Mouse (Mus musculus): ENCODE results near the gene Hist1h3i.
"Not testable (repeated sequence)": the region's sequence is repeated elsewhere in the genome, so short reads cannot be mapped to it uniquely, and the experiment has no call there.

Gene Hist1h3i

GRCm38 (mm10) chr13:21783255-21783617 lies at the start of gene Hist1h3i:
Hist1h3i (minus strand) TSS chr13:21783370.
- DNase-seq, result peak; percentile 59 to 60

GRCm38 (mm10) chr13:21831418-21832394 lies 48.5 kb upstream of the Hist1h3i start, which contains the start of gene Hist1h4n:
Hist1h4n (minus strand) TSS chr13:21832196.
- peak; percentile 35 to 41 for DNase-seq

DNA sequence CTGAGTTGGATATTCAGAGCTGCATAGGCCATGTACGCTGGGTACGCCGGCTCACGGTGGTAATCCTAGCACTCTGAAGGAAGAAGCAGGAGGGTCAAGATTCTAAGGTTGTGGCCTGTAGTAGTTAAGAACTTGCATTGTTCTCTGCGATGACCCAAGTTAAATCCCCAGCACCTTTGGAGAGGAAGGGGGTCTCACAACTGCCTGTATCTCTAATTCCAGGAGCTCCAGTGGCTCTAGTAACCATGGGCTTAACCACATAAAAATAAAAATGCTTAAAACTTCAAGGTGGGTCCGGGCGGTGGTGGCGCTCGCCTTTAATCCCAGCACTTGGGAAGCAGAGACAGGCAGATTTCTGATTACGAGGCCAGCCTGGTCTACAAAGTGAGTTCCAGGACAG lies 47.2 kb upstream of the Hist1h3i start:
- DNase-seq, result no peak

DNA sequence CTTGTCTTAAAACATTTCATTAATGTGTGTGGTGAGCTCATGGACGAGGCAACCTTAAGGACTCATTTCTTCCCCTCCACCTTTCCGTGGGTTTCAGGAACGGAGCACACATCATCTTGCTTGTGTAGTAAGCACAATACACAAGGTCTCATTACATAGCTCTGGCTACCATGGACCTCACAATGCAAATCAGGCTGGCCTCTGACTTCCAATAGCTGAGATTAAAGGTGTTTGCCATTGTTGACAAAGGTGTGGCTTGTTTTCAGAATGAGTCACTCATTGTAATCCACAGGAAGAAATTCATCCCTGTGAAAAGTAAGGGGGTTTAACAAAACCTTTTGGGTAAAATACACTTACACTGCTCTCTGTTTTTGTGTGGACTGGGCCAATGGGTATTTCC lies 45.3 kb upstream of the Hist1h3i start:
- no peak for DNase-seq

DNA sequence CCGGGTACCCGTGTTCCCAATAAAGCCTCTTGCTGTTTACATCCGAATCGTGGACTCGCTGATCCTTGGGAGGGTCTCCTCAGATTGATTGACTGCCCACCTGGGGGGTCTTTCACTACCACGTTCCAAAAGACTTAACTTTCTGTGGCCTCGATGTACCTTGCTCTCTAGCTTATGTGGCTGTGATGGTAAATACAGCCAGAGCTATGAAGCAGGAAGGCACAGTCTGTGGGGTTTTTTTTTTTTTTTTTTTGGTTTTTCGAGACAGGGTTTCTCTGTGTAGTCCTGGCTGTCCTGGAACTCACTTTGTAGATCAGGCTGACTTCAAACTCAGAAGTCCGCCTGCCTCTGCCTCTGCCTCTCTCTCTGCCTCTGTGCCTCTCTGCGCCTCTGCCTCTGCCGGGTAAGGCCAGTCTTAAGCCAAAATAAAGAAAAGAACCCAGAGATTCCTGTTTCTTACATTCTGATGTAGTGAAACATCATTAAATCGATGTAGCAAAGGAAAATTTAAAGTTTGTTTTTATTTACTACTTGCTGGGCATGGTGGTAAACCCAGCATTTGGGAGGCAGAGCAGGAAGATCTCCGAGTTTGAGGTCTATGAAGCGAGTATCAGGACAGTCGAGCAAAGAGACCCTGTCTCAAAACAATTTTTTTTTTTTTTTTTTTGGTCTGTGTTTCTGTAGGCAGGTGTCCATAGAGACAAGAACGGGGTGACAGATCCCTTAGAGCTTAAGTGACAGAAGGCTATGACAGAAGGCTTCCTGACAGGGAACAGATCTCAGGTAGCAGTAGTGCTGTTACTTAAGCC lies 37.1 kb upstream of the Hist1h3i start:
- not testable (repeated sequence) for DNase-seq

GRCm38 (mm10) chr13:21812092-21812491 lies 28.9 kb upstream of the Hist1h3i start:
- DNase-seq, result not testable (repeated sequence)

DNA sequence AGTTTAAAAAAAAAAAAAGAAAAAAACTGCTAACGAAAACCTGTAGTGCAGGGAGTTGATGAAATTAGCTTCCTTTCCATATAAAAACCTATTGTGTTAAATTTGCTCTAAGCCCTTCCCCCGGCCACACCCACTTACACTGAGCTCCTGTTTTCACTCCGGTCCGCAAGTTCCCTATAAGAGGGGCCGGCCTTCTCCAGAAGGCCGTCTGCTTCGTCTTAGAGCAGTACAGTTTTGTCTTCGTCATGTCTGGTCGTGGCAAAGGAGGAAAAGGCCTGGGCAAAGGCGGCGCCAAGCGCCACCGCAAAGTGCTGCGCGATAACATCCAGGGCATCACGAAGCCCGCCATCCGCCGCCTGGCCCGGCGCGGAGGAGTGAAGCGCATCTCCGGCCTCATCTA lies 28.4 kb upstream of the Hist1h3i start, which contains the start of gene Hist1h4m:
Hist1h4m (plus strand) TSS at position 208 of the 400 bp plus-strand sequence.
- peak; percentile 52 to 54 for DNase-seq

DNA sequence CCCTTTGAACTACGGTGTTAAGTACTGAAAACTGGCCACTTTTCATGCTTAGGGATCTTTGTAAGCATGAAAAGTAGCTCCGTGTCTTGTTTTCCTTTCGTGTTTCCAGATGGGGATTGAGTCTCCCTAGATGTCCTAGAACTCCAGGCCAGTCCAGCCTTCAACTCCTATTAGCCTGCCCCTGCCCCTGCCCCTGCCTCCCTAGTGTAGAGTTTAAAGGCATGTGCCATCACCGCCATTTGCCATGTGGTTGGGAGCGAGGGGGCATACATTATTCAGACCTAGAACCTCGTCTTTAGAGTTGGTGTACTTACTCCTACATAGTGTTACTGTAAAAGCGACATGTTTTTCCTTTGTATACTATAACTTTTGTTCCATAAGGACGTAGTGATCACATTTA lies 27.9 kb upstream of the Hist1h3i start:
- DNase-seq, result not testable (repeated sequence)

- DNase-seq, result not testable (repeated sequence)
Observed at GRCm38 (mm10) chr13:21810073-21810472, 26.9 kb upstream of the Hist1h3i start, which contains the start of the genes Hist1h2bq and Hist1h2ao. Hist1h2bq (minus strand) TSS chr13:21810197. Hist1h2ao (plus strand) TSS chr13:21810465.

GRCm38 (mm10) chr13:21803058-21803457 lies 19.9 kb upstream of the Hist1h3i start:
- DNase-seq, result not testable (repeated sequence)

DNA sequence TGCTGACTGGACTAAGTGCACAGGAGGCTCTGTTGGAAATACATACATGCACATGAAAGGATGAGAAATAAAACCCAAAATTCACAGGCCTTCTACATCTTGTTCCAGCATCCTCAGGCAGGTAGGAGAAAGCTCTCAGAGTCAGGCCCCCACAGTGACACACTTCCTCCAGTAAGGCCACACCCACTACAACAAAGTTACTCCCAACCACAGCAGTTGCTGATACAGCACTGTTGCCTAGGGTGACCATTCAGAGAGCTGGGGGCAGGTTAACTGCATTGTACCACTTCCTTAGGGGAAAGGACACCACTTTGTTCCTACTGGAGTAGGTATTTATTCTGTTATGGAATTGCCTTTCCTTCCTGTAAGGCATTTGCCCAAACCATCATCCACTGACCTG lies 14.0 kb upstream of the Hist1h3i start:
- DNase-seq, result not testable (repeated sequence)

GRCm38 (mm10) chr13:21795584-21795983 lies 12.4 kb upstream of the Hist1h3i start:
- DNase-seq, result no peak

- DNase-seq, result no peak
Observed at GRCm38 (mm10) chr13:21790601-21791283, 7.6 kb upstream of the Hist1h3i start.

DNA sequence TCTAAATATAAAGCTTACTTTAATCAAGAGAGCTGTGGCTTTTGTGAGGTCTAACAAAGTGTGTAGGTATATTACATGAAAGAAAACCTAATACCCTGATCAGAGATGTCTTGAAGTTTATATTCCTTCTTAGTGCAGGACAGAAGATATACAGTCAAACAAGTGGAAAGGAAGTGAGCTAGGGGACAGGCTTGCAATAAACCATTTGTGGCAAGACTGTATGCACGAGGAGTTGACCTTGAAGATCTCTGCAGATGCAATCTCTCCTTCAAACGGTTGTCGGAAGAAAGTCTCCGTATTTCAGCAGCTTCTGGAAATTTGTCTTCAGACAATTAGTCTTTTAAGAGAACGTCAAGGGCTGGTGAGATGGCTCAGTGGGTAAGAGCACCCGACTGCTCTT lies 6.8 kb upstream of the Hist1h3i start:
- no peak for DNase-seq

GRCm38 (mm10) chr13:21787760-21788593 lies 4.8 kb upstream of the Hist1h3i start:
- DNase-seq, result no peak

DNA sequence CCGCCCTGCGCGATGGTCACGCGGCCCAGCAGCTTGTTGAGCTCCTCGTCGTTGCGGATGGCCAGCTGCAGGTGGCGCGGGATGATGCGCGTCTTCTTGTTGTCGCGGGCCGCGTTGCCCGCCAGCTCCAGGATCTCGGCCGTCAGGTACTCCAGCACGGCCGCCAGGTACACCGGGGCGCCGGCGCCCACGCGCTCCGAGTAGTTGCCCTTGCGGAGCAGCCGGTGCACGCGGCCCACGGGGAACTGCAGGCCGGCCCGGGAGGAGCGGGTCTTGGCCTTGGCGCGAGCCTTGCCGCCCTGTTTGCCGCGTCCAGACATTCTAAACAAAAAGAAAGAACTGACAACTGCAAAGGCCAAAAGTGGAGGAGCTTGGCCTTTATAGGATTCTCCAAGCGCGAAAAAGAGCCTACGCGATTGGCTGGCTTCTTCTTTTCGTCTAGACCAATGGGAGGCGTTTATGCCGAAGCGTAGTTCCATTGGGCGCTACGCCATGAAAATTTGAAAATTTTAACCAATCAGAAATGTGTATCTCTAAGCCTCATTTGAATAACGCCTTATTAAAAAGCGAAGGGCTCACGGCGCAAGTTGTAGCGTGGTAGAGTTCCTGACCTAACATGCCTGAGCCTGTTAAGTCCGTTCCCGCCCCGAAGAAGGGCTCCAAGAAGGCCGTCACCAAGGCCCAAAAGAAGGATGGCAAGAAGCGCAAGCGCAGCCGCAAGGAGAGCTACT lies 3.9 kb upstream of the Hist1h3i start, which contains the start of the genes Hist1h2an and Hist1h2bp:
Hist1h2an (minus strand) TSS at position 320 of the 731 bp plus-strand sequence.
Hist1h2bp (plus strand) TSS at position 563 of the 731 bp plus-strand sequence.
- peak; percentile 85 to 87 for DNase-seq

DNA sequence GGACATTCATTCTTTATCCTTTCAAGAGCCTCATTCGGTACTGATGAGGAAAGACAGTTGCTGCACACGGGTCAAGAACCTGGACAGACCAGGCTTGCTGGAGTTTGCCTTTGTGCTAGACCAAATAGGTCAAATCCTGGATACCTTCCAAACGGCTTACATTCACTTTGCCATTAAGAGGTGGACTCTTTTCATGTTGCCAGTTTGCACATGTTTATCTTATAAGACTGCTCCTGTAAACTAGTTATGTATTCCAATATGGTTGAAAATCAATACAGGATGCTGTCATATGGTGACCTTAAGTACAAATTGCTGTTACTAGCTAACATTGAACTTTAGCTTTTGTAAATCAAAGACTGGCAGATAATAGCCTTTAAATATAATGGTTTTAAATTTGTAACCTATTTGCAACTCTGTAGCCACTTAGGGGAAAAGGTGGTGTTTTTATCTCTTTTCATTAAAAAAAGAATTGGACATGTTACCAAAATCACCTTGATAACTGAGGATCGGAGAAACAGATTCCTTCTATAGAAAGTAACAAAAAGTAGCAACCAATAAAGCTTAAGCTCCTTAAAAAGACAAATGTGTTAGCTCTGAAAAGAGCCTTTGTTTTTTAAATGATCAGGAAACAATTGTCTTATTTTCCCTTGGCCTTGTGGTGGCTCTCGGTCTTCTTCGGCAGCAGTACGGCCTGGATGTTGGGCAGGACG lies 3.2 kb upstream of the Hist1h3i start:
- peak in 1 of 2 experiments; percentile 15 for DNase-seq

GRCm38 (mm10) chr13:21784311-21784710 lies 1.1 kb upstream of the Hist1h3i start:
- no peak for DNase-seq

GRCm38 (mm10) chr13:21783734-21784161 lies 578 bp upstream of the Hist1h3i start:
- DNase-seq, result peak in 1 of 2 experiments; percentile 25
